Mouse (Mus musculus) liver, adult 2 months (tissue): ENCODE measurements around the gene Abhd16b. TPM values are rescaled to one million over a fixed set of nuclear protein-coding genes. Genes with fewer than 3 reads are reported as not detected.

Source experiments
- DNase-seq: peaks from one replicate; pipeline ENCODE4 v3.0.0-alpha.2; 2011; ENCODE audit warnings: low read depth, low spot score; ENCODE audit errors: extremely low read depth
- H3K27ac ChIP-seq: fragments of 200-500 bp; replicated peaks from 2 replicates; pipeline ENCODE4 v1.5.1; 2012; ENCODE audit warnings: low read depth, mild to moderate bottlenecking, control low read depth, inconsistent platforms, low read length; ENCODE audit not compliant: insufficient read depth
- H3K27me3 ChIP-seq: fragments of 200-500 bp; 2 replicates; pipeline ENCODE4 v1.6.1; 2012; ENCODE audit warnings: mild to moderate bottlenecking, moderate library complexity, low read length, inconsistent platforms; ENCODE audit not compliant: control insufficient read depth, insufficient read depth
- H3K36me3 ChIP-seq: fragments of 200-500 bp; 2 replicates; pipeline ENCODE4 v1.6.1; 2012; ENCODE audit warnings: low read length, inconsistent platforms; ENCODE audit not compliant: control insufficient read depth, insufficient read depth
- H3K4me1 ChIP-seq: fragments of 200-500 bp; 2 replicates; pipeline ENCODE4 v1.6.1; 2011; ENCODE audit warnings: low read length; ENCODE audit not compliant: control insufficient read depth, insufficient read depth
- H3K4me3 ChIP-seq: fragments of 200-500 bp; 2 replicates; pipeline ENCODE4 v1.5.1; 2011; ENCODE audit warnings: low read depth, mild to moderate bottlenecking, control low read depth, low read length, moderate library complexity; ENCODE audit not compliant: insufficient read depth
- H3K79me2 ChIP-seq: fragments of 200-500 bp; 2 replicates; pipeline ENCODE4 v1.6.1; 2012; ENCODE audit warnings: inconsistent platforms, mild to moderate bottlenecking, low read length, moderate library complexity; ENCODE audit not compliant: control insufficient read depth, insufficient read depth
- H3K9ac ChIP-seq: fragments of 200-500 bp; 2 replicates; pipeline ENCODE4 v1.6.1; 2012; ENCODE audit warnings: low read depth, mild to moderate bottlenecking, control low read depth, inconsistent platforms, low read length
- CTCF ChIP-seq: fragments of 200-500 bp; IDR thresholded peaks from 2 replicates; pipeline ENCODE4 v1.5.1; 2011; ENCODE audit warnings: low read depth, low read length, control low read depth
- POLR2A ChIP-seq: fragments of 200-500 bp; IDR thresholded peaks from 2 replicates; pipeline ENCODE4 v1.6.1; 2011; ENCODE audit warnings: low read length, control low read depth; ENCODE audit not compliant: insufficient read depth; ENCODE audit errors: extremely low read depth
- WGBS: fragments of 180-500 bp; shearing (Covaris S2); methylation state at CpG from one replicate; pipeline ENCODE4 v1.1.7; 2018; 5-methylcytosine and 5-hydroxymethylcytosine counted together
- polyA plus RNA-seq: library from polyadenylated mRNA; depleted of rRNA; stranded (reverse); fragments of >200 nt; gene quantifications from 2 replicates; pipeline ENCODE4 v1.2.3, GENCODE M21; 2012
- total RNA-seq: library from RNA; depleted of rRNA; stranded (reverse); fragments of >200 nt; gene quantifications from 2 replicates; pipeline ENCODE4 v1.2.3, GENCODE M21; 2014

Abhd16b gene
- total and polyA plus RNA-seq, 2 experiments: not detected

DNA sequence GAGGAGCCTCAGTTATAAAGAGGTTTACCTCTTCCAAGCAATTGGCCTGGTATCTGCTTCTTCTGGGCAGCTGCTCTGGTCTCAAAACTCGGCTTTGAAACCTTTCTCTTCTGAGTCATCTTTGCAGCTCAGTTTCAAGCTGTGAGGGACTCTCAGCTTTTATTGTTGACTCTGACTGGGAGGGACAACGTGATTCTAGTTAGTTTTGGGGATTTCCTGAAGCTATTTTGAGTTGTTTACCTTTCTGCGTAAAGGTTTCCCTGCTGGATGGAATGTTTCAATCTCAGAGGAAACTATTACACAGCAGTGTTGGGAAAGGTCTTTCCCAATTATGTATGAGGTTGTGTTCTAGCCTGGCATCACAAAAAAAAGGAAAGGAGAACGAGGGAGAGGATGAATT lies 5.6 kb downstream of the Abhd16b start:
- 42% methylated on average over 4 of the region's 4 CpGs for WGBS
- TF ChIP-seq CTCF: no peak
- TF ChIP-seq POLR2A: no peak
- Histone ChIP-seq H3K4me3 (no peak overlapping the region), H3K27ac (no peak overlapping the region), H3K27me3 (no peaks in the 10 kb centered on the region), H3K9ac (no peak overlapping the region), H3K79me2 (peaks cover 5% of the 10 kb centered on the region; the same call in 1 of the 2 replicates), H3K36me3 (peaks cover 27% of the 10 kb centered on the region), H3K4me1 (peaks cover 4% of the 10 kb centered on the region; the same call in 1 of the 2 replicates)
- DNase-seq: peak; percentile 7

- H3K4me3 ChIP-seq: no peak overlapping the region
- no peak for DNase-seq
- TF ChIP-seq CTCF (no peak), POLR2A (no peak)
- H3K27me3 ChIP-seq: no peaks in the 10 kb centered on the region
- H3K27ac ChIP-seq: no peak overlapping the region
- H3K79me2 ChIP-seq: peaks cover 3% of the 10 kb centered on the region; the same call in 1 of the 2 replicates
- peaks cover 66% of the 10 kb centered on the region for H3K36me3 ChIP-seq
- no peaks in the 10 kb centered on the region for H3K4me1 ChIP-seq
- WGBS: 96% methylated on average over 2 of the region's 2 CpGs
- no peak overlapping the region for H3K9ac ChIP-seq
Observed at GRCm38 (mm10) chr2:181509191-181509590, 16.2 kb downstream of the Abhd16b start.

DNA sequence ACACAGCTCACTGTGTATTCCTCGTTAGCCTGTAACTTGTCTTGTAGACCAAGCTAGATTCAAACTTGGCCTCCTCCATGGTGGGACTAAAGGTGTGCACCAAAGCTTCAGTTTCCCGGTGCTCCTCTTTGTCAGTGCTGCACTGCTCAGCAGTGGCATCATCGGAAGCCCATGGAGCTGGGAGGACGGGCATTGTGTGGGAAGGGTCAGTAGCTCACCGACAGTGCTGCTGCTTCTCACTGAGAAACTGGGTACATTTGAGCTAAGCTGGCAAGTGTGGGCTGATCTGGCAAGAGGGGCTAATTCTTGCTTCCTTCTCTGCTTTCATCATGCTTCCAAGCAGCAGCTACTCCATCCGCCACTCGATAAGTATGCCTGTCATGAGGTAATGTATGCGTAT lies 18.2 kb downstream of the Abhd16b start:
- Histone ChIP-seq H3K4me1 (no peaks in the 10 kb centered on the region), H3K36me3 (peaks cover 71% of the 10 kb centered on the region), H3K4me3 (no peak overlapping the region), H3K27me3 (no peaks in the 10 kb centered on the region), H3K27ac (no peak overlapping the region), H3K79me2 (peaks cover 3% of the 10 kb centered on the region; the same call in 1 of the 2 replicates), H3K9ac (no peak overlapping the region)
- no peak for DNase-seq
- TF ChIP-seq CTCF (no peak), POLR2A (no peak)
- 97% methylated on average over 8 of the region's 8 CpGs for WGBS

DNA sequence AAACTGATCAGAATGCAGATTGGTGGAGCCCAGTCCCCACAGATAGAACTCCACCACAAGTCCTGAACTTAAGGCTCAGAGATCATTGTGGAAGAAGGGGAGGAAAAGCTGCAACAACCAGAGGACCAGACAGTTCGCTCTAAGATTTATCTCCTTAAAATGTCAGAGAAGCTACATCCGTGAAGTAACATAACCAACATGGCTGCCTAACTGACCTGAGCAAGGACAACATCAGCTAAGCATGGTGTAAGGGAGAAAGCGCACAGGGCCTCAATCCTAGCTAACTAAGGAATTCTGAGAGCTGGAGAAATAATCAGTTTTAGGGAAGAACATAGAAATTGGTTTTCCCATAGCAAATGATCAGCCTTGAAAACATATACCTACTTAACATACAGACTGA lies 26.2 kb downstream of the Abhd16b start:
- Histone ChIP-seq H3K27me3 (no peaks in the 10 kb centered on the region), H3K9ac (no peak overlapping the region; the same call in 1 of the 2 replicates), H3K79me2 (peaks cover 29% of the 10 kb centered on the region), H3K36me3 (peaks cover 24% of the 10 kb centered on the region), H3K4me1 (peaks cover 15% of the 10 kb centered on the region), H3K4me3 (peak overlapping the region; percentile 98; the same call in 1 of the 2 replicates), H3K27ac (no peak overlapping the region; the same call in none of the 2 replicates)
- 79% methylated on average over 3 of the region's 3 CpGs for WGBS
- TF ChIP-seq CTCF (no peak), POLR2A (no peak)
- no peak for DNase-seq

DNA sequence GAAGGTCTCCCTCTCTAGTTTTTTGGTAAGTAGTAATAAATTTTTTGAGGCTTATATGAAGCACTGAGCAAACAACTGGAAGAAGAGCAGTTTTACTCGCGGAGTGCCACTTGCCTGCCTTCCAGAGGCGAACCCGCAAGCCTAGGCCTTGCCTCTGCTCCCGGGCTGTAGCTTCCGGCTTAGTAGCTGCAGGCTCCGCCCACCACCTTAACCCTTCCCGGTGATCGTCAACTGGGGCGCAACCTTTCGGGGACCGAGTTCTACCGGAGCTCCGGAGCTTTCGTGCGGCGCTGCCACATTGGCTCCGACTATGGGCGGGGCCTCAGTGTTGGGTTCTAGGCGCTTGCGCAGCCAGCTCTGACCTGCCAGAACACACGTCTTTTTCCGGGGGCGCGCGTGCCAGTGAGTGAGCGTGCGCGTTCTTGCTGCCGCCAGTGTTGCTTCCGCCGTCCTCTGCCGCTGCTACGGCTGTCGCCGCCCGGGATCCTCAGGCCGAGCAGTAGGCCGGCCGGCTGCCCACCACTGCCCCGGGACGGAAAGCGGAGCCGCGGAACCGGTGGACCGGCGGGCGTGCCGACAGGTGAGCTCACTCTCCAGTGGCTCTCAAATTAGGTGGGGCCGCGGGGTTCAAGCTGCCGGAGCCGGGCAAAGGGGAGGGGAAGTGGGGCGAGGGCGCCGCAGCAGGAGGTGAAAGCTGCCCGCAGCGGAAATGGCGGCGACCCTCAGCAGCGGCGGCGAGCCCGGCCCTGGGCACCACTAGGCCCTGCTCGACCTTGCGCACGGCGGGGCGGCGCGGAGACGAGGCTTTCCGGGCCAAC lies 27.3 kb downstream of the Abhd16b start, which contains the start of gene Dnajc5:
TSS of gene Dnajc5 (plus strand) at position 368 of the 818 bp plus-strand sequence.
- under 1% methylated on average over 74 of the region's 74 CpGs for WGBS
- no peaks in the 10 kb centered on the region for H3K27me3 ChIP-seq
- peak; percentile 96 for DNase-seq
- H3K36me3 ChIP-seq: peaks cover 15% of the 10 kb centered on the region
- peak within 1 kb of the TSS; percentile 97 for H3K27ac ChIP-seq
- peak within 1 kb of the TSS; percentile 98 for H3K4me3 ChIP-seq
- peak within 1 kb of the TSS; percentile 100 for H3K9ac ChIP-seq
- H3K4me1 ChIP-seq: peaks cover 17% of the 10 kb centered on the region
- TF ChIP-seq POLR2A (peak; percentile 76), CTCF (no peak)
- H3K79me2 ChIP-seq: peaks cover 29% of the 10 kb centered on the region

DNA sequence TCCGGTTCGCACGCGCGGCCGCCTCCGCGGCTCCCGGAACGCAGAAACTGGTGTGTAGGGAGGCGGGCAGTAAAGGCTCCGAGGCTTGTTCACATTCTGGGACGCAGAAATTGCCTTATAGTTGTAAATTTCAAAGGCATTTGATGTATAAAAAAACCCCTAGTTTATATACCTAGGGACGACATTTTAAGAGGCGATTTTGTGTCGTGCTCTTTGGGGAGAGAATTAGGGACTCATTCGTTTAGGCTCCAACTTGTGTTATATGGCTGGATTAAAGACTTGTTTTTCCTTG lies 27.9 kb downstream of the Abhd16b start:
- under 1% methylated on average over 17 of the region's 17 CpGs for WGBS
- Histone ChIP-seq H3K9ac (peak overlapping the region; percentile 100), H3K27me3 (no peaks in the 10 kb centered on the region), H3K4me1 (peaks cover 17% of the 10 kb centered on the region), H3K4me3 (peak overlapping the region; percentile 98), H3K79me2 (peaks cover 33% of the 10 kb centered on the region), H3K36me3 (peaks cover 12% of the 10 kb centered on the region), H3K27ac (peak overlapping the region; percentile 97)
- TF ChIP-seq POLR2A: no peak
- no peak for TF ChIP-seq CTCF
- DNase-seq: no peak
